Mouse (Mus musculus) stomach, postnatal 0 days (tissue): ENCODE measurements around the gene Adamts16. TPM values are rescaled to one million over a fixed set of nuclear protein-coding genes. Genes with fewer than 3 reads are reported as not detected.
A peak's percentile ranks its signal among the peaks of the same experiment; 100 is the strongest.

Experiments used
- ATAC-seq: fragments of 200-750 bp; cut with Nextera tagmentation; 2 replicates; pipeline ENCODE4 v1.8.0; 2017; ENCODE audit not compliant: low FRiP score, low TSS enrichment
- DNase-seq: peaks from one replicate; pipeline ENCODE4 v3.0.0-alpha.2; 2016; ENCODE audit warnings: low spot score
- H3K27ac ChIP-seq: fragments of 300-500 bp; sonication (generic); replicated peaks from 2 replicates; pipeline ENCODE4 v1.5.1; 2014; ENCODE audit warnings: mild to moderate bottlenecking, control low read depth
- H3K27me3 ChIP-seq: fragments of 300-500 bp; sonication (generic); 2 replicates; pipeline ENCODE4 v1.6.1; 2014; ENCODE audit warnings: low read length; ENCODE audit not compliant: control insufficient read depth, insufficient read depth
- H3K36me3 ChIP-seq: fragments of 300-500 bp; sonication (generic); 2 replicates; pipeline ENCODE4 v1.6.1; 2014; ENCODE audit warnings: low read length, mixed read lengths; ENCODE audit not compliant: control insufficient read depth, insufficient read depth
- H3K4me1 ChIP-seq: fragments of 300-500 bp; sonication (generic); replicated peaks from 2 replicates; pipeline ENCODE4 v1.6.1; 2014; ENCODE audit warnings: antibody characterized with exemption; ENCODE audit not compliant: control insufficient read depth, insufficient read depth
- H3K4me2 ChIP-seq: fragments of 300-500 bp; sonication (generic); replicated peaks from 2 replicates; pipeline ENCODE4 v1.6.1; 2014; ENCODE audit warnings: low read depth, mild to moderate bottlenecking, control low read depth, moderate library complexity
- H3K4me3 ChIP-seq: fragments of 300-500 bp; sonication (generic); 2 replicates; pipeline ENCODE4 v1.5.1; 2014; ENCODE audit warnings: low read depth, low read length, control low read depth
- H3K9ac ChIP-seq: fragments of 300-500 bp; sonication (generic); 2 replicates; pipeline ENCODE4 v1.6.1; 2014; ENCODE audit warnings: mild to moderate bottlenecking, low read length, control low read depth, mixed read lengths
- H3K9me3 ChIP-seq: fragments of 300-500 bp; sonication (generic); 2 replicates; pipeline ENCODE4 v1.6.1; 2016; ENCODE audit warnings: low read length; ENCODE audit not compliant: control insufficient read depth
- CTCF ChIP-seq: IDR thresholded peaks from 2 replicates; pipeline ENCODE4 v1.5.1; 2016; ENCODE audit warnings: antibody characterized with exemption, low read depth, mild to moderate bottlenecking, moderate library complexity
- EP300 ChIP-seq: optimal IDR thresholded peaks from 2 replicates; pipeline ENCODE3; 2016; ENCODE audit warnings: antibody characterized with exemption
- WGBS: fragments of 180-500 bp; shearing (Covaris S2); extraction: QIAGEN DNeasy Blood & Tissue Kit; methylation state at CpG from one replicate; pipeline ENCODE4 v1.1.7; 2014; 5-methylcytosine and 5-hydroxymethylcytosine counted together
- polyA plus RNA-seq: library from polyadenylated mRNA; unstranded; fragments of >200 nt; fragmentation: Nextera tagmentation; extraction: Ambion mirVana; gene quantifications from 2 replicates; pipeline ENCODE4 v1.2.1, GENCODE M21; 2015

Gene Adamts16
- polyA plus RNA-seq, 1 experiment from 2014 or later: 0.75 TPM

DNA sequence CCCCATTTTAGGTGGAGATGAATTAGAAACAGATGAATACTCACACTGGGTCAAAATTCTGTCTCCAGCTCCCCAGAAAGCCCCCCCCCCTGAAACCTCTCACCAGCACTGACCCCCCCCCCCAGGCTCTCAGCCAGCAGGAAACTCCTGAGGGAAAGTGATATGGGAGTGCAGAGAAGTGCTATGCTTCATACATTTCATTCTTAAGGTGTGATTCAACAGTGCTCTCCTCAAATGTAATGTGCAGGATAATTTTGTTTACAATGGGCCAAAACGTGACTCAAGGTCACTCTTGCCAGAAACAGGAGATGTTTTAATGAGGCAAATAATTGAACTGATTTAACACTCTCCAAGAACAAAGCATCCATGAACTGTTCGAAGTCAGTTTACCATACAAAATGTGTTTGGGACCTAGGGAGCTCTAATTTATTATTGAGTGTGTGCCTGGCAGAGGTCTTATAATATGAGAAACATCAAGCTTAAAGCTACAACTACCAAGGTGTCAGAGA lies 152.1 kb downstream of the Adamts16 start:
- no peak for TF ChIP-seq CTCF
- TF ChIP-seq EP300: no peak
- Histone ChIP-seq H3K27ac (no peak overlapping the region), H3K4me3 (no peak overlapping the region), H3K4me1 (no peaks in the 10 kb centered on the region), H3K4me2 (no peak overlapping the region), H3K9me3 (no peaks in the 10 kb centered on the region), H3K9ac (no peak overlapping the region), H3K36me3 (no peaks in the 10 kb centered on the region), H3K27me3 (no peaks in the 10 kb centered on the region)
- ATAC-seq (no peak), DNase-seq (no peak)
- 15% methylated on average over 2 of the region's 2 CpGs for WGBS

DNA sequence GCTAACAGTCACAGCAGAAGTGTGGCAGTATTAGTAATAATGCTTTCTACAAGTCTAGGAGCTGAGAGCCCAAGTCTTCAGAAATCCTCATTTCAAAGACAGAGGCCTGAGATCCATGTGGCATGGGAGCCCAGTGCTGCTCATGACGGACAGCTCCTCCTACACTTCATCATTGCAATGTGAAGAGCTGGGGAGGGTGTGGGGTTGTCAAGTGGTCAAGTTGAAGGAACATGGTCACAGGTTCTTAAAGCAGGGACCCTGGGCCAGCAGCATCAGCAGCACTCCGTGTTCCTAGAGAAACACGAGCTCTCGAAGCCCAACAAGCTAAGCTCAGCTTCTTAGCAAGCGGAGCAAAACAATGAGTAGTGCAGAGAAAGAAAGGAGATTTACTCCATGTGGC lies 155.8 kb downstream of the Adamts16 start:
- DNase-seq (no peak), ATAC-seq (no peak)
- H3K27ac ChIP-seq: no peak overlapping the region
- WGBS: 80% methylated on average over 5 of the region's 5 CpGs
- H3K4me1 ChIP-seq: no peaks in the 10 kb centered on the region
- no peak overlapping the region for H3K4me2 ChIP-seq
- no peaks in the 10 kb centered on the region for H3K9me3 ChIP-seq
- H3K27me3 ChIP-seq: no peaks in the 10 kb centered on the region
- H3K9ac ChIP-seq: no peak overlapping the region
- no peaks in the 10 kb centered on the region for H3K36me3 ChIP-seq
- TF ChIP-seq EP300 (no peak), CTCF (no peak)
- H3K4me3 ChIP-seq: no peak overlapping the region

DNA sequence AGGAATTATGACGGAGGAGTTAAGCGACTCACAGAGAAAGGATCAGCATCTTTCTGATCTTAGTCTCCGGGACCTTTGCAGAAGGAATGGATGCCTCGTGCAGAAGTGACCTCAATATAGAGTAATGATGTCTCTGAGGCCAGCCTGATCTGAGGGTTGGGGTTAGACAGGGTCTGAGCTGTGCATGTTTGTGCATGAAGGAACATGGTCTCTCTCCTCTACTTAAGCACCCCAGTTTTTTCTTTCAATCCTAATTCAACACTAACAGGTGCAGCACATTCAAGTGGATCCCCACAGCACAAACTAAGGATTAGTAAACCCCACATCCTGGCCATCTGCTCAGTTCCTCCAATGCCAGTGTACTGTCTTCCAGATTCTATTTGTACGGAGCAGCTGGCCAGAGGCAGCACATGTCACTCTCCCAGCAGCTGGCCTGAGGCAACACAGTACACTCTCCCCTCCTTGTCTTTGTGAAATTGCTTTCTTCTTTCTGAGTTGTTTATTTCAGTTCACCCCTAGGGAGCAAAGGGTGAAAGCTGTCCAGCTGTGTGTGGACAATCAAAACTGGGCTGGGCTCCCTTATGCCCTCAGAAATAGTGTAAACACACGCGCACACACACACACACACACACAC lies 156.5 kb downstream of the Adamts16 start:
- Histone ChIP-seq H3K27ac (no peak overlapping the region), H3K9ac (no peak overlapping the region), H3K36me3 (no peaks in the 10 kb centered on the region), H3K4me2 (no peak overlapping the region), H3K4me3 (no peak overlapping the region), H3K9me3 (no peaks in the 10 kb centered on the region), H3K4me1 (no peaks in the 10 kb centered on the region), H3K27me3 (no peaks in the 10 kb centered on the region)
- DNase-seq (no peak), ATAC-seq (0 out of 2 replicates have a peak, but pooled peaks have one; percentile 20)
- WGBS: 45% methylated on average over 7 of the region's 7 CpGs
- TF ChIP-seq CTCF: no peak

DNA sequence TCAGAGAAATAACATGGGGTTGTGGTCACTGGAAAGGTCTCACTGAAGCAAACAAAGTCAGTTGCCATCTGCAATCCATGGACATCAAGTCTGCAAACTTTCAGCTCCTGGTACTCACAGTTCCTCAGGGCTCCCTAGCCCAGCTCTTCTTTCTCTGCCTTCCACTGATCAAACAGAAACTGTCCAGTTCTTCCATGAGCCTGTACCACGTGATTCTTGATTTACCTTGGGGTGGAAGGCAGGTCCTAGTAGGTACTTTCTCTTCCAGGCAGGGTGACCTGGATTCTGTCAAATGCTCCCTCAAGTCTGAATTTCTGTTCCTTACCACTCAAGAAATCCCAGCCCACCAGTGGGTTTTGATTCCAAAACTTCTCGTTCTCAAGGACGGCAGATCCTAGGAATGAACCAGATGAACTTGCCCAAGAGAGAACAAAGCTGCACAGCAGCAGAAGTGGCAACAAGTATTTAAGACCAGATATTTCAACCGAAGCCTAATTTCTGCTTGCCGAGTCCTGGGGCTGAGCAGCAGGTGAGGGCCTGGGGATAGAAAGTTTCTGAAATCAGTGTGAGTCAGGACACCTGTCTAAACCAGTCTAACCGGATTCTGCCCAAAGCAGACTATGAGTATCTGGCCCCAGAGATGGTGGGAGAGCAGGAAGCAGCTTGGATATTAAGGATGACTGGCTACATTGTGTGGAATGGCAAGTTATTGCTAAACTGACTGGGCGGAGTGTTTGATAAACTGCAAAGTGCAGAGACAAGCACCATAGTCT lies 160.0 kb downstream of the Adamts16 start:
- Histone ChIP-seq H3K9me3 (no peaks in the 10 kb centered on the region), H3K36me3 (no peaks in the 10 kb centered on the region), H3K4me2 (no peak overlapping the region), H3K9ac (no peak overlapping the region), H3K27me3 (no peaks in the 10 kb centered on the region), H3K27ac (no peak overlapping the region), H3K4me1 (no peaks in the 10 kb centered on the region), H3K4me3 (no peak overlapping the region)
- ATAC-seq (peak; percentile 84), DNase-seq (no peak)
- 58% methylated on average over 7 of the region's 7 CpGs for WGBS
- TF ChIP-seq CTCF (no peak), EP300 (peak; percentile 76)

DNA sequence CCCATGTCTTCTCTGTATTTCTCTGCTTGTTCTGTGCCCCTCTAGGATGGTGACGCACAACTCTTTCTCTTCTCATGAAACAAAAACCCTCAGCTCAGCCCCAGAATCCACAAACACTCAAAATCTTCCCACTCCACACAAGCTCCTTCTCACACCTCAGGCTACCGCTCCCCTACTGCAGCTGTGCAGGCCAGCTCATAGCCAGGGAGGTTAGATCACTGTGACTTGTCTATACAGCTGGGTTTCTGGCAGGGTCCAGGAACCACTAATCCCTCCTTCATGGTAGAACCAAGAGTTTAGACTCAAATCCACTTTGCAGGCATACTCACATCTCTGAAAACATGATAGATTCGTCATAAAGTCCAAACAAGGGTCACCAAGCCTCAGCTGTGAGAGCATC lies 161.3 kb downstream of the Adamts16 start:
- H3K27me3 ChIP-seq: no peaks in the 10 kb centered on the region
- WGBS: 91% methylated on average over 3 of the region's 3 CpGs
- ATAC-seq: no peak
- TF ChIP-seq EP300: no peak
- TF ChIP-seq CTCF: no peak
- no peaks in the 10 kb centered on the region for H3K9me3 ChIP-seq
- H3K4me1 ChIP-seq: no peaks in the 10 kb centered on the region
- H3K36me3 ChIP-seq: no peaks in the 10 kb centered on the region
- H3K4me2 ChIP-seq: no peak overlapping the region
- no peak overlapping the region for H3K9ac ChIP-seq
- no peak overlapping the region for H3K27ac ChIP-seq
- no peak for DNase-seq
- H3K4me3 ChIP-seq: no peak overlapping the region

Other genes with a start within 250 kb of the Adamts16 start
- gene Ice1, start 204.2 kb downstream of the Adamts16 start, polyA plus RNA-seq: 6.0 and 7.3 TPM in 2 replicates